Mouse (Mus musculus) MEL (cell line): Measurements from ENCODE around the gene Gm49388. TPM values are rescaled to one million over a fixed set of nuclear protein-coding genes. Genes with fewer than 3 reads are reported as not detected.

Experiments used
- DNase-seq: peaks from one replicate; pipeline ENCODE4 v3.0.0; 2011; ENCODE audit warnings: low read depth, low spot score
- H3K27ac ChIP-seq: 2 replicates; pipeline ENCODE4 v1.5.1; 2012; ENCODE audit warnings: low read depth, mild to moderate bottlenecking, control low read depth, low read length, moderate library complexity; ENCODE audit not compliant: control insufficient read depth
- H3K27me3 ChIP-seq, 2 experiments: fragments of 150-350 bp in 1 of 2; sonication (generic) in 1 of 2; 2 replicates each; pipeline ENCODE4 v1.6.1; 2012; ENCODE audit warnings: low read length in 2 of 2, mild to moderate bottlenecking in 2 of 2, improper control_type of control experiment in 1 of 2, moderate library complexity in 1 of 2; ENCODE audit not compliant: insufficient read depth in 2 of 2, control insufficient read depth in 1 of 2
- H3K36me3 ChIP-seq, 2 experiments: 2 replicates each; pipeline ENCODE4 v1.6.1; 2012 to 2014; ENCODE audit warnings: low read length in 2 of 2, improper control_type of control experiment in 1 of 2, inconsistent platforms in 1 of 2, mild to moderate bottlenecking in 1 of 2; ENCODE audit not compliant: insufficient read depth in 2 of 2, control insufficient read depth in 1 of 2
- H3K4me1 ChIP-seq, 2 experiments: fragments of 150-350 bp in 1 of 2; sonication (generic) in 1 of 2; 2 replicates each; pipeline ENCODE4 v1.6.1; 2012; ENCODE audit warnings: low read length in 2 of 2, improper control_type of control experiment in 1 of 2, mild to moderate bottlenecking in 1 of 2; ENCODE audit not compliant: insufficient read depth in 2 of 2, control insufficient read depth in 1 of 2
- H3K4me3 ChIP-seq, 2 experiments: fragments of 150-350 bp in 1 of 2; sonication (generic) in 1 of 2; 2 replicates each; pipeline ENCODE4 v1.5.1; 2012; ENCODE audit warnings: low read depth in 2 of 2, low read length in 2 of 2, mild to moderate bottlenecking in 2 of 2, moderate library complexity in 2 of 2, control low read depth in 1 of 2, improper control_type of control experiment in 1 of 2; ENCODE audit not compliant: control insufficient read depth in 1 of 2, insufficient read depth in 1 of 2
- H3K79me2 ChIP-seq: 2 replicates; pipeline ENCODE4 v1.6.1; 2012; ENCODE audit warnings: mild to moderate bottlenecking, low read length, moderate library complexity; ENCODE audit not compliant: control insufficient read depth, poor library complexity, insufficient read depth
- H3K9ac ChIP-seq: 2 replicates; pipeline ENCODE4 v1.6.1; 2012; ENCODE audit warnings: low read depth, mild to moderate bottlenecking, control low read depth, low read length, moderate library complexity; ENCODE audit not compliant: control insufficient read depth, poor library complexity, severe bottlenecking
- H3K9me3 ChIP-seq: fragments of 150-350 bp; sonication (generic); replicated peaks from 2 replicates; pipeline ENCODE4 v1.6.1; 2012; ENCODE audit warnings: mild to moderate bottlenecking, low read length, improper control_type of control experiment, moderate library complexity; ENCODE audit not compliant: insufficient read depth
- CHD2 ChIP-seq: IDR thresholded peaks from 2 replicates; pipeline ENCODE4 v1.6.1; 2011; ENCODE audit warnings: low read length, improper control_type of control experiment
- CTCF ChIP-seq, 3 experiments: IDR thresholded peaks in 2 of 3; conservative IDR thresholded peaks in 1 of 3; 2 replicates each; pipeline ENCODE4 v1.5.1; 2011 to 2012; ENCODE audit warnings: low read length in 3 of 3, low read depth in 2 of 3, mild to moderate bottlenecking in 2 of 3, improper control_type of control experiment in 1 of 3, inconsistent platforms in 1 of 3, mixed read lengths in 1 of 3, moderate library complexity in 1 of 3; ENCODE audit not compliant: control insufficient read depth in 1 of 3, insufficient read depth in 1 of 3, poor library complexity in 1 of 3, severe bottlenecking in 1 of 3
- E2F4 ChIP-seq: IDR thresholded peaks from 2 replicates; pipeline ENCODE4 v1.6.1; 2011; ENCODE audit warnings: low read depth, low read length, improper control_type of control experiment, borderline replicate concordance
- ELF1 ChIP-seq: IDR thresholded peaks from 2 replicates; pipeline ENCODE4 v1.6.1; 2014; ENCODE audit warnings: low read depth, mild to moderate bottlenecking, inconsistent platforms, low read length, improper control_type of control experiment, moderate library complexity
- EP300 ChIP-seq, 2 experiments: IDR thresholded peaks; 2 replicates each; pipeline ENCODE4 v1.6.1; 2011; ENCODE audit warnings: improper control_type of control experiment in 2 of 2, low read length in 2 of 2, low read depth in 1 of 2, mild to moderate bottlenecking in 1 of 2
- GABPA ChIP-seq: IDR thresholded peaks from 2 replicates; pipeline ENCODE4 v1.6.1; 2012; ENCODE audit warnings: low read depth, mild to moderate bottlenecking, inconsistent platforms, low read length, improper control_type of control experiment, moderate library complexity
- HCFC1 ChIP-seq: IDR thresholded peaks from 2 replicates; pipeline ENCODE4 v1.6.1; 2012; ENCODE audit warnings: low read depth, mild to moderate bottlenecking, inconsistent platforms, low read length, improper control_type of control experiment, moderate library complexity
- JUND ChIP-seq: IDR thresholded peaks from 2 replicates; pipeline ENCODE4 v1.6.1; 2011; ENCODE audit warnings: low read depth, mild to moderate bottlenecking, improper control_type of control experiment, low read length
- MAX ChIP-seq: IDR thresholded peaks from 2 replicates; pipeline ENCODE4 v1.6.1; 2011; ENCODE audit warnings: low read length, improper control_type of control experiment
- MAZ ChIP-seq: IDR thresholded peaks from 2 replicates; pipeline ENCODE4 v1.6.1; 2012; ENCODE audit warnings: low read depth, mild to moderate bottlenecking, inconsistent platforms, low read length, improper control_type of control experiment
- MEF2A ChIP-seq: IDR thresholded peaks from 2 replicates; pipeline ENCODE4 v1.6.1; 2014; ENCODE audit warnings: low read depth, mild to moderate bottlenecking, inconsistent platforms, low read length, improper control_type of control experiment; ENCODE audit not compliant: poor library complexity, insufficient replicate concordance, severe bottlenecking; ENCODE audit errors: extremely low read depth
- MXI1 ChIP-seq: IDR thresholded peaks from 2 replicates; pipeline ENCODE4 v1.6.1; 2011; ENCODE audit warnings: mild to moderate bottlenecking, low read depth, low read length, improper control_type of control experiment
- MYB ChIP-seq: IDR thresholded peaks from 2 replicates; pipeline ENCODE4 v1.6.1; 2011; ENCODE audit warnings: mild to moderate bottlenecking, low read depth, low read length, improper control_type of control experiment
- MYC ChIP-seq: IDR thresholded peaks from 2 replicates; pipeline ENCODE4 v1.6.1; 2011; ENCODE audit warnings: low read depth, mild to moderate bottlenecking, low read length, improper control_type of control experiment, moderate library complexity
- NELFE ChIP-seq: IDR thresholded peaks from 2 replicates; pipeline ENCODE4 v1.6.1; 2011; ENCODE audit warnings: low read depth, low read length, improper control_type of control experiment
- NRF1 ChIP-seq: IDR thresholded peaks from 2 replicates; pipeline ENCODE4 v1.6.1; 2014; ENCODE audit warnings: low read depth, mild to moderate bottlenecking, inconsistent platforms, low read length, improper control_type of control experiment, moderate library complexity; ENCODE audit not compliant: poor library complexity, insufficient read depth, severe bottlenecking
- POLR2A ChIP-seq, 2 experiments: IDR thresholded peaks; 2 replicates each; pipeline ENCODE4 v1.6.1; 2011 to 2012; ENCODE audit warnings: low read length in 2 of 2, mild to moderate bottlenecking in 2 of 2, control low read depth in 1 of 2, improper control_type of control experiment in 1 of 2, low read depth in 1 of 2, moderate library complexity in 1 of 2; ENCODE audit not compliant: control insufficient read depth in 1 of 2, insufficient read depth in 1 of 2, poor library complexity in 1 of 2
- RAD21 ChIP-seq: IDR thresholded peaks from 2 replicates; pipeline ENCODE4 v1.6.1; 2011; ENCODE audit warnings: mild to moderate bottlenecking, low read depth, low read length, improper control_type of control experiment
- RCOR1 ChIP-seq: IDR thresholded peaks from 2 replicates; pipeline ENCODE4 v1.6.1; 2012; ENCODE audit warnings: low read depth, mild to moderate bottlenecking, inconsistent platforms, low read length, improper control_type of control experiment
- SMC3 ChIP-seq: IDR thresholded peaks from 2 replicates; pipeline ENCODE4 v1.6.1; 2011; ENCODE audit warnings: low read depth, low read length, improper control_type of control experiment
- TAL1 ChIP-seq: IDR thresholded peaks from 2 replicates; pipeline ENCODE4 v1.6.1; 2012; ENCODE audit warnings: mild to moderate bottlenecking, inconsistent platforms, low read length, moderate library complexity, mixed read lengths
- TCF12 ChIP-seq: IDR thresholded peaks from 2 replicates; pipeline ENCODE4 v1.6.1; 2014; ENCODE audit warnings: low read depth, mild to moderate bottlenecking, inconsistent platforms, low read length, improper control_type of control experiment, moderate library complexity
- UBTF ChIP-seq: IDR thresholded peaks from 2 replicates; pipeline ENCODE4 v1.6.1; 2012; ENCODE audit warnings: low read depth, mild to moderate bottlenecking, inconsistent platforms, low read length, improper control_type of control experiment, moderate library complexity, borderline replicate concordance; ENCODE audit not compliant: insufficient read depth
- ZC3H11A ChIP-seq: IDR thresholded peaks from 2 replicates; pipeline ENCODE4 v1.6.1; 2012; ENCODE audit warnings: low read depth, mild to moderate bottlenecking, inconsistent platforms, low read length, improper control_type of control experiment
- ZKSCAN1 ChIP-seq: IDR thresholded peaks from 2 replicates; pipeline ENCODE4 v1.6.1; 2012; ENCODE audit warnings: low read depth, mild to moderate bottlenecking, inconsistent platforms, low read length, improper control_type of control experiment, moderate library complexity
- ZMIZ1 ChIP-seq: IDR thresholded peaks from 2 replicates; pipeline ENCODE4 v1.6.1; 2012; ENCODE audit warnings: low read depth, mild to moderate bottlenecking, inconsistent platforms, low read length, improper control_type of control experiment, moderate library complexity
- polyA plus RNA-seq, 2 experiments: library from polyadenylated mRNA; stranded (reverse) in 1 of 2; unstranded in 1 of 2; fragments of >175 nt in 1 of 2; fragments of >200 nt in 1 of 2; gene quantifications; 2 replicates each; pipeline versions ENCODE4 v1.2.1 to v1.2.4; 2012; ENCODE audit warnings: low replicate concordance in 2 of 2, low read depth in 1 of 2; ENCODE audit not compliant: insufficient read length in 2 of 2, insufficient read depth in 1 of 2, missing spikeins in 1 of 2
- total RNA-seq: library from RNA; depleted of rRNA; stranded (reverse); fragments of 300-350 nt; gene quantifications from 2 replicates; pipeline ENCODE4 v1.2.3, GENCODE M21; 2012

Gene Gm49388
- total and polyA plus RNA-seq, 3 experiments, result 0.73 to 1.3 TPM; not detected in 1

DNA sequence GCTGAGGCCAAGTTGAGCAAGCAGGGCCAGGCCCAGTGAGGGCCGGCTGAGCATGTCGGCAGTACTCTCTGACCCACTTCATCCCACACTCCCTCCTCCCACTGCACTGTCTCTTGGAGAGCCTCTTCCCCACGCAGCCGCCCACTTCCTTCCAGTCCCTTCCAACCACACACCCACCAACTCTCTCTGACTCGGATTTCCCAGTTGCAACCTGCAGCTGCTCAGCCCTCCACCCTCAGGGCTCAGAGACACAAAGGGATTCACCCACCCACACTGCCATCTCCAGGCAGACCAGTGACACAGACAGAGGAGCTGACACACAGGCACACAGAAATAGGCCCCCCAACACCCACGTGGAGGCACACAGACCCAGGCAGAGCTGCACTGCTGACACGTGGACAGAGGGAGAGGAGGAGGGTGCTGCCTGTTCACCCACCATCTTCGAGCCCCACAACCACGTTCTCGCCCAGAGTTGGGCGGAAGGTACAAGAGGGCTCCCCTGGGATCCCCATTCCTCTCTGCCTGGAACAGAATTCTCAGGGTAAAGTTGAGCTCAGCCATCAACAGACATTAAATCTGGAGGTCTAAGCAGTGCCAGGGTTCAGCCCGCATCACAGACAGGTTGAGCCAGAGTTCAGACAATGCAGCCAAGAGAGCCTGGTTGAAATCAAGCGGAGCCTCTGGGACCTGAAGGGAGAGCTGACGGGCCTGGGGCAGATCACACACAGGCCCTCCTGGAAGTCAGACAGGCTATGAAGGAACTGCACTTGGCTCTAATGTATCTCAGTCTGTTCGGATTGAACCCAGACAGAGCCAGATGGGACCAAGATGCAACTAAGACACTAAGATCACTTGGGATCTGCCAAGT is 30.8 kb downstream of the Gm49388 start:
- no peak overlapping the region for H3K4me3 ChIP-seq
- no peaks in the 10 kb centered on the region for H3K4me1 ChIP-seq
- peak in 2 of 3 experiments; percentile 27 to 45; a peak in 3 of 6 replicates for TF ChIP-seq CTCF (IDR thresholded peaks at IDR 0.05 in 2 of 3, conservative IDR thresholded peaks at IDR 0.05 in 1 of 3; ENCODE audit: control insufficient read depth in 1 of 3, insufficient read depth in 1 of 3, low read depth in 2 of 3, low read length in 3 of 3, poor library complexity in 1 of 3, severe bottlenecking in 1 of 3)
- no peak for TF ChIP-seq GABPA
- 0 out of 2 replicates have a peak, but pooled peaks have one; percentile 24 for TF ChIP-seq MAX
- TF ChIP-seq RCOR1, result no peak
- 0 out of 2 replicates have a peak, but pooled peaks have one; percentile 23 for TF ChIP-seq MXI1
- TF ChIP-seq NRF1, result no peak
- 0 out of 2 replicates have a peak, but pooled peaks have one; percentile 2 for TF ChIP-seq ZC3H11A
- TF ChIP-seq POLR2A (IDR thresholded peaks at IDR 0.05; ENCODE audit: control insufficient read depth in 1 of 2, insufficient read depth in 1 of 2, low read depth in 1 of 2, low read length in 2 of 2, poor library complexity in 1 of 2), result no peak
- no peak for TF ChIP-seq TCF12
- no peak for TF ChIP-seq ELF1
- TF ChIP-seq EP300 (IDR thresholded peaks at IDR 0.05; ENCODE audit: low read depth in 1 of 2, low read length in 2 of 2), result no peak
- TF ChIP-seq MEF2A, result no peak
- TF ChIP-seq ZKSCAN1, result no peak
- no peak for TF ChIP-seq JUND
- TF ChIP-seq UBTF, result no peak
- TF ChIP-seq MAZ, result no peak
- no peak for TF ChIP-seq E2F4
- no peak for TF ChIP-seq MYB
- TF ChIP-seq TAL1, result no peak
- no peak for TF ChIP-seq HCFC1
- no peak for TF ChIP-seq CHD2
- TF ChIP-seq SMC3, result peak; percentile 48
- TF ChIP-seq MYC, result 0 out of 2 replicates have a peak, but pooled peaks have one; percentile 32
- peak; percentile 33 for TF ChIP-seq RAD21
- no peak for TF ChIP-seq NELFE
- TF ChIP-seq ZMIZ1, result no peak
- H3K79me2 ChIP-seq, result no peaks in the 10 kb centered on the region
- H3K9ac ChIP-seq, result no peak overlapping the region
- no peaks in the 10 kb centered on the region for H3K36me3 ChIP-seq
- no peaks in the 10 kb centered on the region for H3K27me3 ChIP-seq
- no peak overlapping the region for H3K27ac ChIP-seq
- no peaks in the 10 kb centered on the region for H3K9me3 ChIP-seq
- DNase-seq, result peak; percentile 28
